Mouse (Mus musculus) limb, embryonic 11.5 days (tissue): ENCODE measurements at regions not wholly inside any gene's neighbourhood (a gene's known extent, or its start where the extent isn't known, plus 50 kb on each side); places are given as distances from the start of the nearest gene placed in this dataset.

ENCODE experiments used
- ATAC-seq: fragments of 200-750 bp; cut with Nextera tagmentation; 2 replicates; pipeline ENCODE4 v1.8.0; 2017; ENCODE audit warnings: low read depth; ENCODE audit not compliant: insufficient number of reproducible peaks, low FRiP score, low TSS enrichment
- DNase-seq: peaks from one replicate; pipeline ENCODE4 v3.0.0-alpha.2; 2015; ENCODE audit warnings: low spot score
- H3K27ac ChIP-seq: fragments of 300-500 bp; sonication (generic); replicated peaks from 2 replicates; pipeline ENCODE4 v1.5.1; 2014; ENCODE audit warnings: low read depth, mild to moderate bottlenecking, low read length
- H3K27me3 ChIP-seq: fragments of 300-500 bp; sonication (generic); 2 replicates; pipeline ENCODE4 v1.6.1; 2014; ENCODE audit warnings: mild to moderate bottlenecking, low read length, mixed read lengths; ENCODE audit not compliant: control insufficient read depth, insufficient read depth
- H3K36me3 ChIP-seq: fragments of 300-500 bp; sonication (generic); 2 replicates; pipeline ENCODE4 v1.6.1; 2014; ENCODE audit warnings: mild to moderate bottlenecking, low read length, moderate library complexity, mixed read lengths; ENCODE audit not compliant: control insufficient read depth, insufficient read depth
- H3K4me1 ChIP-seq: fragments of 300-500 bp; sonication (generic); 2 replicates; pipeline ENCODE4 v1.6.1; 2014; ENCODE audit warnings: low read length, mixed read lengths; ENCODE audit not compliant: control insufficient read depth, insufficient read depth
- H3K4me2 ChIP-seq: fragments of 300-500 bp; sonication (generic); 2 replicates; pipeline ENCODE4 v1.6.1; 2014; ENCODE audit warnings: low read depth, mild to moderate bottlenecking, moderate library complexity; ENCODE audit not compliant: severe bottlenecking
- H3K4me3 ChIP-seq: fragments of 300-500 bp; sonication (generic); 2 replicates; pipeline ENCODE4 v1.5.1; 2014; ENCODE audit warnings: low read depth, low read length
- H3K9ac ChIP-seq: fragments of 300-500 bp; sonication (generic); 2 replicates; pipeline ENCODE4 v1.6.1; 2014; ENCODE audit warnings: mild to moderate bottlenecking, low read length
- H3K9me3 ChIP-seq: fragments of 300-500 bp; sonication (generic); 2 replicates; pipeline ENCODE4 v1.6.1; 2016; ENCODE audit warnings: low read length; ENCODE audit not compliant: control insufficient read depth
- WGBS: fragments of 180-500 bp; shearing (Covaris S2); extraction: QIAGEN DNeasy Blood & Tissue Kit; methylation state at CpG from one replicate; pipeline ENCODE4 v1.1.7; 2014; 5-methylcytosine and 5-hydroxymethylcytosine counted together

- no peaks in the 10 kb centered on the region for H3K4me1 ChIP-seq
- no peaks in the 10 kb centered on the region for H3K27me3 ChIP-seq
- no peak overlapping the region for H3K9ac ChIP-seq
- H3K4me3 ChIP-seq = no peak overlapping the region
- H3K9me3 ChIP-seq = no peaks in the 10 kb centered on the region
- H3K27ac ChIP-seq = no peak overlapping the region
- ATAC-seq (no peak), DNase-seq (no peak)
- H3K4me2 ChIP-seq = no peak overlapping the region
- no peaks in the 10 kb centered on the region for H3K36me3 ChIP-seq
Measured at GRCm38 (mm10) chr12:33849088-33849487, 79.1 kb upstream of the Ferd3l start.

DNA sequence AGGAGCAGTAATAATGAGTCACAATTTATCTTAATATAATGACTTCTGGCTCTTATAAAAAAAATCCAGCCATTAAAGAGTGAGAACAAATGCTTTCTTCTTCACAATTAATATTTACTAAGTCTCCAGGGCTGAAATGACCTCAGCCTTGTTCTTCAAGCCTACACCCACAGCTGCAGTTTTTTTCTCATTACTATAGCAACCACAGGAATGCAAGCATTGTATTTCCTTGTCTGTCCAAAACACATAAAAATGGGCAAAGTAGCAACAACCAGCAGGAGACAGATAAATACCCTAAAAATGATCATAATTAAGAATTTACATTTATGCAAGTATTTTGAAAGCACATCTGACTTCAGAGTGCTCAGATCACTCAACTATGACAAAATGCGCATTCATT, 76.5 kb upstream of the Ferd3l start:
- no peak overlapping the region for H3K9ac ChIP-seq
- H3K9me3 ChIP-seq = no peaks in the 10 kb centered on the region
- H3K4me3 ChIP-seq = no peak overlapping the region
- DNase-seq (no peak), ATAC-seq (no peak)
- H3K36me3 ChIP-seq = no peaks in the 10 kb centered on the region
- H3K27me3 ChIP-seq = no peaks in the 10 kb centered on the region
- H3K4me2 ChIP-seq = no peak overlapping the region
- WGBS = 92% methylated on average over 1 of the region's 1 CpGs
- H3K4me1 ChIP-seq = no peaks in the 10 kb centered on the region
- no peak overlapping the region for H3K27ac ChIP-seq
